Comparison of ENCODE assay signal across 7 mouse cellular contexts in the genomic region with DNA sequence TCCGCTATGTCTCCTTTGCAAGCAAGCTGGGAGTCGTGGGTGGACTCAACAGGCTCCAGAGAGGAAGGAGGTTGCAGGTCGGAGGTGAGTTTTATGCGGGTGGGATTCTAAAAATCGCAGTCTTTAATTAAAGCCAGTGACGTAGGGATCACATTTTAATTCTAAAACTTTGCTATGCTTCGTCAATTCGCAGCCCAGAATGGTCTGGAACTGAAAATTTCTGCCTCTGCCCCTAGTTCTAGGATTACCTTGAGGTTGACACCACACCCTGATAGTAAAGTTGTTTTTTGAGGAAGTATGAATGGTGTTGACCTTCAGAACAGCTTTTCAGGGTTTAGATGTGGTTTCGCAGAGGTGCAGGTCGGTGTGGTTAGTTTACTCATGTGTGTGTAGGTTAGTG. TPM values are rescaled to one million over a fixed set of nuclear protein-coding genes. Genes with fewer than 3 reads are reported as not detected.
DNase-seq lines count a peak whose midpoint lies in the region; ATAC-seq lines count a peak whose summit lies in the region.

No protein-coding gene starts in this region.

- ATAC-seq in neural tube, embryonic 11.5 days (ENCODE audit: insufficient read depth, low FRiP score, low TSS enrichment) = no peak
- ATAC-seq in embryonic facial prominence, embryonic 14.5 days (ENCODE audit: low read depth) = no peak
- no peak for ATAC-seq in limb, embryonic 11.5 days (ENCODE audit: insufficient number of reproducible peaks, low FRiP score, low TSS enrichment, low read depth)
- ATAC-seq in neural tube, embryonic 12.5 days (ENCODE audit: low FRiP score, low read depth) = no peak

- no peak for DNase-seq in neural tube, embryonic 11.5 days (ENCODE audit: low spot score)
- DNase-seq in neural tube, embryonic 10.5 days (ENCODE audit: extremely low spot score, low spot score) = no peak
- no peak for DNase-seq in embryonic facial prominence, embryonic 14.5 days (ENCODE audit: low spot score)
- DNase-seq in limb, embryonic 11.5 days (ENCODE audit: low spot score) = no peak
- DNase-seq in layer of hippocampus, adult 9-10 months (ENCODE audit: low spot score) = no peak
- DNase-seq in cerebellum, adult 9-10 months = no peak

- peaks cover 11% of the 10 kb centered on the region for H3K4me1 ChIP-seq in neural tube, embryonic 11.5 days (ENCODE audit: control insufficient read depth, insufficient read depth, low read length)
- peaks cover 8% of the 10 kb centered on the region for H3K4me1 ChIP-seq in embryonic facial prominence, embryonic 14.5 days (ENCODE audit: control insufficient read depth, insufficient read depth, low read length)
- H3K4me1 ChIP-seq in limb, embryonic 11.5 days (ENCODE audit: control insufficient read depth, insufficient read depth, low read length) = peaks cover 9% of the 10 kb centered on the region
- H3K4me1 ChIP-seq in neural tube, embryonic 12.5 days = peaks cover 19% of the 10 kb centered on the region

- peak overlapping the region; percentile 5; the same call in 1 of the 2 replicates for H3K9ac ChIP-seq in neural tube, embryonic 11.5 days (ENCODE audit: low read length)
- peak overlapping the region; percentile 99 for H3K9ac ChIP-seq in embryonic facial prominence, embryonic 14.5 days (ENCODE audit: low read depth, low read length)
- peak overlapping the region; percentile 94 for H3K9ac ChIP-seq in limb, embryonic 11.5 days (ENCODE audit: low read length)
- peak overlapping the region; percentile 96 for H3K9ac ChIP-seq in neural tube, embryonic 12.5 days

- WGBS in neural tube, embryonic 11.5 days = 51% methylated on average over 10 of the region's 10 CpGs
- WGBS in embryonic facial prominence, embryonic 14.5 days = 25% methylated on average over 10 of the region's 10 CpGs
- WGBS in limb, embryonic 11.5 days = 49% methylated on average over 10 of the region's 10 CpGs
- WGBS in neural tube, embryonic 12.5 days = 52% methylated on average over 10 of the region's 10 CpGs

- no peak overlapping the region for H3K27ac ChIP-seq in neural tube, embryonic 11.5 days (ENCODE audit: low read depth, low read length)
- peak overlapping the region; percentile 89; the same call in 1 of the 2 replicates for H3K27ac ChIP-seq in embryonic facial prominence, embryonic 14.5 days (replicated peaks; ENCODE audit: low read depth, low read length)
- H3K27ac ChIP-seq in limb, embryonic 11.5 days (replicated peaks; ENCODE audit: low read depth, low read length) = no peak overlapping the region
- H3K27ac ChIP-seq in neural tube, embryonic 12.5 days = no peak overlapping the region

- H3K36me3 ChIP-seq in neural tube, embryonic 11.5 days (ENCODE audit: control insufficient read depth, insufficient read depth, low read length) = no peaks in the 10 kb centered on the region
- H3K36me3 ChIP-seq in embryonic facial prominence, embryonic 14.5 days (ENCODE audit: control insufficient read depth, insufficient read depth, low read length) = no peaks in the 10 kb centered on the region
- no peaks in the 10 kb centered on the region for H3K36me3 ChIP-seq in limb, embryonic 11.5 days (ENCODE audit: control insufficient read depth, insufficient read depth, low read length)
- H3K36me3 ChIP-seq in neural tube, embryonic 12.5 days = no peaks in the 10 kb centered on the region

- H3K9me3 ChIP-seq in neural tube, embryonic 11.5 days (ENCODE audit: control insufficient read depth, low read length) = no peaks in the 10 kb centered on the region
- H3K9me3 ChIP-seq in embryonic facial prominence, embryonic 14.5 days (ENCODE audit: control insufficient read depth, low read length) = no peaks in the 10 kb centered on the region
- H3K9me3 ChIP-seq in limb, embryonic 11.5 days (ENCODE audit: control insufficient read depth, low read length) = no peaks in the 10 kb centered on the region
- no peaks in the 10 kb centered on the region for H3K9me3 ChIP-seq in neural tube, embryonic 12.5 days

- peak overlapping the region; percentile 91 for H3K4me3 ChIP-seq in neural tube, embryonic 11.5 days (ENCODE audit: low read depth, low read length)
- peak overlapping the region; percentile 97 for H3K4me3 ChIP-seq in embryonic facial prominence, embryonic 14.5 days (ENCODE audit: low read depth, low read length)
- peak overlapping the region; percentile 93 for H3K4me3 ChIP-seq in limb, embryonic 11.5 days (ENCODE audit: low read depth, low read length)
- H3K4me3 ChIP-seq in neural tube, embryonic 12.5 days = peak overlapping the region; percentile 92

- no peaks in the 10 kb centered on the region for H3K27me3 ChIP-seq in neural tube, embryonic 11.5 days (ENCODE audit: control insufficient read depth, insufficient read depth, low read length)
- H3K27me3 ChIP-seq in embryonic facial prominence, embryonic 14.5 days (replicated peaks; ENCODE audit: control insufficient read depth, insufficient read depth, low read length) = no peaks in the 10 kb centered on the region
- H3K27me3 ChIP-seq in limb, embryonic 11.5 days (ENCODE audit: control insufficient read depth, insufficient read depth, low read length) = no peaks in the 10 kb centered on the region
- H3K27me3 ChIP-seq in neural tube, embryonic 12.5 days (replicated peaks) = no peaks in the 10 kb centered on the region

- H3K4me2 ChIP-seq in neural tube, embryonic 11.5 days (ENCODE audit: low read depth) = peak overlapping the region; percentile 48
- peak overlapping the region; percentile 69 for H3K4me2 ChIP-seq in embryonic facial prominence, embryonic 14.5 days (ENCODE audit: low read depth, low read length)
- peak overlapping the region; percentile 64 for H3K4me2 ChIP-seq in limb, embryonic 11.5 days (ENCODE audit: low read depth, severe bottlenecking)
- peak overlapping the region; percentile 70 for H3K4me2 ChIP-seq in neural tube, embryonic 12.5 days (replicated peaks)

RNA-seq across cellular contexts. Expression of gene Add1, which starts 1.3 kb away (rescaled TPM):
- polyA plus RNA-seq in neural tube, embryonic 11.5 days (2014; fragmentation: Nextera tagmentation; extraction: Ambion mirVana) = 195 and 204 TPM in 2 replicates
- polyA plus RNA-seq in embryonic facial prominence, embryonic 14.5 days (2014; fragmentation: Nextera tagmentation; extraction: Ambion mirVana) = 190 and 214 TPM in 2 replicates
- 149 and 155 TPM in 2 replicates for polyA plus RNA-seq in limb, embryonic 11.5 days (2014; fragmentation: Nextera tagmentation; extraction: Ambion mirVana)
- 200 and 218 TPM in 2 replicates for polyA plus RNA-seq in neural tube, embryonic 12.5 days (2016; fragmentation: Nextera tagmentation; extraction: Ambion mirVana)

RNA-seq across cellular contexts. Expression of gene Sh3bp2, which starts 49.1 kb away (rescaled TPM):
- 9.6 and 11.5 TPM in 2 replicates for polyA plus RNA-seq in neural tube, embryonic 11.5 days (2014; fragmentation: Nextera tagmentation; extraction: Ambion mirVana)
- 8.7 and 10.1 TPM in 2 replicates for polyA plus RNA-seq in embryonic facial prominence, embryonic 14.5 days (2014; fragmentation: Nextera tagmentation; extraction: Ambion mirVana)
- polyA plus RNA-seq in limb, embryonic 11.5 days (2014; fragmentation: Nextera tagmentation; extraction: Ambion mirVana) = 7.5 and 10.8 TPM in 2 replicates
- polyA plus RNA-seq in neural tube, embryonic 12.5 days (2016; fragmentation: Nextera tagmentation; extraction: Ambion mirVana) = 15.8 and 17.9 TPM in 2 replicates

Comparison
In these comparisons a context has a peak if more than half of its experiments do, and no peak if none do; other contexts are left out.
1. H3K9ac ChIP-seq: peak in every context shown above with its lines; median percentile 99 in embryonic facial prominence, embryonic 14.5 days; 96 in neural tube, embryonic 12.5 days; 94 in limb, embryonic 11.5 days; 5 in neural tube, embryonic 11.5 days.